Mouse (Mus musculus) heart, postnatal 25 days (tissue): Measurements from ENCODE around the gene Timm23. TPM values are rescaled to one million over a fixed set of nuclear protein-coding genes. Genes with fewer than 3 reads are reported as not detected.
"Not testable (repeated sequence)": the region's sequence is repeated elsewhere in the genome, so short reads cannot be mapped to it uniquely, and the experiment has no call there.

Source experiments
- DNase-seq: peaks from one replicate; pipeline ENCODE4 v3.0.0; 2022; ENCODE audit warnings: low spot score
- intact Hi-C: fragments of 180-260 bp; cut with DNase I; formaldehyde crosslinking; loops from one replicate; pipeline ENCODE4 v1.15.1; 2025
- total RNA-seq, 2 experiments: library from RNA; stranded (reverse); gene quantifications; 2 replicates each; pipeline ENCODE4 v1.2.3; 2021

Timm23 gene
- total RNA-seq, 2 experiments from 2014 or later: 209 to 233 TPM

- DNase-seq: no peak
- intact Hi-C loops: no loop called here
Measured at GRCm38 (mm10) chr14:32141723-32142122, 60.0 kb downstream of the Timm23 start, which contains the start of gene Msmb. TSS of gene Msmb (plus strand) at chr14:32142023.

- intact Hi-C loops: no loop called here
- DNase-seq: no peak
Measured at GRCm38 (mm10) chr14:32140359-32140965, 61.2 kb downstream of the Timm23 start.

GRCm38 (mm10) chr14:32136467-32136866, 65.2 kb downstream of the Timm23 start:
- DNase-seq, intact Hi-C loops: not testable (repeated sequence)

- intact Hi-C loops: no loop called here
- DNase-seq: no peak
Measured at GRCm38 (mm10) chr14:32134293-32134692, 67.4 kb downstream of the Timm23 start.

GRCm38 (mm10) chr14:32131836-32132235, 69.9 kb downstream of the Timm23 start:
- intact Hi-C loops: no loop called here
- DNase-seq: no peak

Other genes starting within 250 kb of the Timm23 start
- 10 to 100 TPM; 14.1 to 17.1 TPM for gene Galnt15, start 172.9 kb downstream of the Timm23 start, total RNA-seq
- gene Oxnad1, start 116.5 kb downstream of the Timm23 start, total RNA-seq: 10 to 100 TPM; 50.4 to 56.2 TPM
- 10 to 100 TPM; 88.8 to 91.0 TPM for gene Dph3, start 116.2 kb downstream of the Timm23 start, total RNA-seq
- gene Msmb, start 59.9 kb downstream of the Timm23 start, total RNA-seq: not detected
- 100 to 1,000 TPM; 126 TPM for gene Ncoa4, start 42.0 kb downstream of the Timm23 start, total RNA-seq
- gene Parg, start 51 bp upstream of the Timm23 start, total RNA-seq: 10 to 100 TPM; 21.7 to 22.1 TPM
- 10 to 100 TPM; 78.0 to 92.1 TPM for gene Ogdhl, start 120.1 kb upstream of the Timm23 start, total RNA-seq
- gene 1700024G13Rik, start 186.5 kb upstream of the Timm23 start, total RNA-seq: not detected